Comparison of ENCODE assay signal across 16 mouse cellular contexts in the genomic region with DNA sequence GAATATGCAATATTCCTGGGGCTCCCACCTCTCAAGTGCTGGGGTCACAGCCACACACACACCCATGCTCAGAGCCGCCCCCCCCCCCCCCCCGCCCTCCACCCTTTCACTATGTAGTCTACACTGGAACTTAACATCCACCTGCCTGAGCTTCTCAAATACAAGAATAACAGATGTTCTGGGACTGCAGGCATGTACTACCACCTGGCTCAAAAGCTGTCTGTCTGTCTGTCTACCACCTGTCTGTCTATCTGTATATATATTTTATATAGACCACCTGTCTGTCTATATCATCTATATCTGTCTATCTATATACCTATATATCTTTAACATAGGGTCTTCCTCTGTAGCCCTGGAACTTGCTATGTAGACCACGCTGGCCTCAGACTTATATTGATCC. TPM values are rescaled to one million over a fixed set of nuclear protein-coding genes. Genes with fewer than 3 reads are reported as not detected.
DNase-seq lines count a peak whose midpoint lies in the region; ATAC-seq and TF ChIP-seq lines count a peak whose summit lies in the region.
"Had no signal": no experiment of that assay in that cellular context is flagged by ENCODE, and none has a peak within 500 bp of the region (broad histone marks: within the 10 kb centered on the region; RNA-seq: fewer than 3 reads in every experiment).

No protein-coding gene starts in this region.

- peaks cover 20% of the 10 kb centered on the region for H3K4me1 ChIP-seq in kidney, embryonic 16.5 days (ENCODE audit: insufficient read depth, low read length)
- H3K4me1 ChIP-seq in CH12.LX (ENCODE audit: control insufficient read depth in 1 of 2, insufficient read depth in 2 of 2), result peaks cover 0 to 12% of the 10 kb centered on the region in 2 experiments; a peak in 2 of 4 replicates
- no peaks in the 10 kb centered on the region; the same call in 1 of the 2 replicates for H3K4me1 ChIP-seq in liver, embryonic 13.5 days (replicated peaks)
- peaks cover 12% of the 10 kb centered on the region; the same call in 1 of the 2 replicates for H3K4me1 ChIP-seq in stomach, embryonic 14.5 days (ENCODE audit: control insufficient read depth, insufficient read depth, low read length)
- H3K4me1 ChIP-seq in forebrain, postnatal 0 days (ENCODE audit: insufficient read depth), result no peaks in the 10 kb centered on the region

- no peaks in the 10 kb centered on the region for H3K79me2 ChIP-seq in CH12.LX (replicated peaks; ENCODE audit: control insufficient read depth, extremely low read depth, insufficient read depth, poor library complexity, severe bottlenecking)

- no peak for TF ChIP-seq POLR2A in CH12.LX (IDR thresholded peaks at IDR 0.05; ENCODE audit: low read depth, low read length)

- in situ Hi-C loops in CH12.LX (cut with MboI; ENCODE audit: low pct_ligation_motif_present, low pct_unique_long_range_greater_than_20kb, low sequenced_read_pairs), result loop anchor here (10.0 kb wide), 2 partner anchors 57 to 287 kb away; partner anchors contain the start of gene Aqp6

- no peaks in the 10 kb centered on the region for H3K36me3 ChIP-seq in kidney, embryonic 16.5 days (ENCODE audit: insufficient read depth, low read length)
- H3K36me3 ChIP-seq in CH12.LX (replicated peaks in 1 of 2; ENCODE audit: control insufficient read depth in 1 of 2, insufficient read depth in 1 of 2, low read length in 1 of 2), result no peaks in the 10 kb centered on the region
- H3K36me3 ChIP-seq in liver, embryonic 13.5 days, result no peaks in the 10 kb centered on the region
- H3K36me3 ChIP-seq in stomach, embryonic 14.5 days (ENCODE audit: control insufficient read depth, insufficient read depth, low read length), result no peaks in the 10 kb centered on the region
- no peaks in the 10 kb centered on the region for H3K36me3 ChIP-seq in forebrain, postnatal 0 days (ENCODE audit: insufficient read depth)
- H3K36me3 ChIP-seq: limb, embryonic 13.5 days had no signal

- H3K4me2 ChIP-seq in kidney, embryonic 16.5 days (replicated peaks; ENCODE audit: low read depth, low read length), result 0 out of 2 replicates have a peak overlapping the region, but pooled peaks have one; percentile 49
- H3K4me2 ChIP-seq in CH12.LX (ENCODE audit: insufficient read depth, low read depth, poor library complexity, severe bottlenecking), result peak overlapping the region; percentile 63; the same call in 1 of the 2 replicates
- peak overlapping the region; percentile 23; the same call in 1 of the 2 replicates for H3K4me2 ChIP-seq in liver, embryonic 13.5 days
- 0 out of 2 replicates have a peak overlapping the region, but pooled peaks have one; percentile 24 for H3K4me2 ChIP-seq in stomach, embryonic 14.5 days (replicated peaks; ENCODE audit: low read depth, low read length)
- H3K4me2 ChIP-seq in forebrain, postnatal 0 days (ENCODE audit: low read depth), result no peak overlapping the region
- H3K4me2 ChIP-seq: forebrain, embryonic 13.5 days had no signal

- no peak for TF ChIP-seq CTCF in CH12.LX (conservative IDR thresholded peaks at IDR 0.05 in 1 of 2, IDR thresholded peaks at IDR 0.05 in 1 of 2; ENCODE audit: low read depth in 2 of 2, low read length in 2 of 2)
- no peak for TF ChIP-seq CTCF in forebrain, postnatal 0 days (IDR thresholded peaks at IDR 0.05; ENCODE audit: low read depth)

- DNase-seq in kidney, adult 9 months, result no peak
- DNase-seq in CH12.LX (ENCODE audit: extremely low read depth), result no peak
- DNase-seq in liver, embryonic 13.5 days, result no peak
- no peak for DNase-seq in cerebellum, postnatal 25 days
- DNase-seq in adrenal gland, postnatal 10 days, result no peak
- no peak for DNase-seq in forebrain, postnatal 0 days
- DNase-seq: cerebellum, adult 2 months; gastrocnemius, postnatal 25 days; lung, postnatal 14 days; right cerebral cortex, postnatal 25 days had no signal

- dilution Hi-C loops in CH12.LX (cut with MboI; ENCODE audit: extremely low pct_ligation_motif_present, extremely low pct_unique_long_range_greater_than_20kb, low sequenced_read_pairs), result no loop called here

- ATAC-seq in kidney, embryonic 16.5 days (ENCODE audit: low FRiP score, low TSS enrichment), result no peak
- no peak for ATAC-seq in liver, embryonic 13.5 days (ENCODE audit: low read depth)
- no peak for ATAC-seq in stomach, embryonic 14.5 days (ENCODE audit: insufficient number of reproducible peaks, insufficient read depth, low FRiP score, low read depth)
- no peak for ATAC-seq in forebrain, postnatal 0 days
- ATAC-seq: forebrain, embryonic 13.5 days; hindbrain, embryonic 16.5 days; midbrain, embryonic 16.5 days had no signal

- H3K9ac ChIP-seq in kidney, embryonic 16.5 days (replicated peaks; ENCODE audit: low read length), result no peak overlapping the region
- H3K9ac ChIP-seq in CH12.LX (ENCODE audit: insufficient read depth, low read depth), result no peak overlapping the region
- no peak overlapping the region for H3K9ac ChIP-seq in liver, embryonic 13.5 days
- no peak overlapping the region for H3K9ac ChIP-seq in stomach, embryonic 14.5 days (replicated peaks; ENCODE audit: low read depth, low read length)
- H3K9ac ChIP-seq in forebrain, postnatal 0 days, result no peak overlapping the region
- H3K9ac ChIP-seq: forebrain, embryonic 13.5 days; limb, embryonic 13.5 days had no signal

- WGBS in kidney, embryonic 16.5 days, result 94% methylated on average over 1 of the region's 3 CpGs
- WGBS in liver, embryonic 13.5 days (ENCODE audit: insufficient replicate concordance), result 60% methylated on average over 1 of the region's 3 CpGs
- WGBS in stomach, embryonic 14.5 days, result 83% methylated on average over 1 of the region's 3 CpGs
- WGBS in forebrain, postnatal 0 days, result 86% methylated on average over 2 of the region's 3 CpGs

- no peak for TF ChIP-seq EP300 in CH12.LX (IDR thresholded peaks at IDR 0.05; ENCODE audit: low read length)

- TF ChIP-seq RAD21 in CH12.LX (IDR thresholded peaks at IDR 0.05; ENCODE audit: low read depth, low read length), result no peak

- no peak overlapping the region for H3K4me3 ChIP-seq in kidney, embryonic 16.5 days (ENCODE audit: low read length)
- H3K4me3 ChIP-seq in CH12.LX (replicated peaks in 1 of 3; ENCODE audit: low read depth in 2 of 3, low read length in 2 of 3, poor library complexity in 1 of 3), result no peak overlapping the region
- H3K4me3 ChIP-seq in liver, embryonic 13.5 days (replicated peaks), result no peak overlapping the region
- H3K4me3 ChIP-seq in stomach, embryonic 14.5 days (ENCODE audit: low read depth, low read length), result no peak overlapping the region
- H3K4me3 ChIP-seq in forebrain, postnatal 0 days (ENCODE audit: low read depth, low read length), result no peak overlapping the region
- H3K4me3 ChIP-seq: forebrain, embryonic 13.5 days; limb, embryonic 13.5 days had no signal

- H3K27ac ChIP-seq in kidney, embryonic 16.5 days (ENCODE audit: low read length), result no peak overlapping the region; the same call in 1 of the 2 replicates
- no peak overlapping the region for H3K27ac ChIP-seq in CH12.LX (ENCODE audit: insufficient read depth, low read depth)
- H3K27ac ChIP-seq in liver, embryonic 13.5 days, result peak overlapping the region; percentile 67; the same call in 1 of the 2 replicates
- no peak overlapping the region; the same call in 1 of the 2 replicates for H3K27ac ChIP-seq in stomach, embryonic 14.5 days (ENCODE audit: low read length)
- H3K27ac ChIP-seq in forebrain, postnatal 0 days (ENCODE audit: low read depth, low read length), result no peak overlapping the region
- H3K27ac ChIP-seq: forebrain, embryonic 13.5 days; limb, embryonic 13.5 days had no signal

- no peaks in the 10 kb centered on the region for H3K27me3 ChIP-seq in kidney, embryonic 16.5 days (ENCODE audit: insufficient read depth, low read length)
- no peaks in the 10 kb centered on the region for H3K27me3 ChIP-seq in CH12.LX (replicated peaks)
- H3K27me3 ChIP-seq in liver, embryonic 13.5 days, result no peaks in the 10 kb centered on the region
- H3K27me3 ChIP-seq in stomach, embryonic 14.5 days (ENCODE audit: control insufficient read depth, insufficient read depth, low read length), result no peaks in the 10 kb centered on the region
- no peaks in the 10 kb centered on the region for H3K27me3 ChIP-seq in forebrain, postnatal 0 days (ENCODE audit: insufficient read depth, low read length)
- H3K27me3 ChIP-seq: forebrain, embryonic 13.5 days; limb, embryonic 13.5 days had no signal

- H3K9me3 ChIP-seq in kidney, embryonic 16.5 days (ENCODE audit: low read length), result no peaks in the 10 kb centered on the region
- no peaks in the 10 kb centered on the region for H3K9me3 ChIP-seq in CH12.LX (replicated peaks; ENCODE audit: low read length)
- no peaks in the 10 kb centered on the region for H3K9me3 ChIP-seq in liver, embryonic 13.5 days (replicated peaks)
- H3K9me3 ChIP-seq in stomach, embryonic 14.5 days (ENCODE audit: control insufficient read depth, low read depth, low read length), result no peaks in the 10 kb centered on the region
- H3K9me3 ChIP-seq in forebrain, postnatal 0 days (ENCODE audit: low read length), result no peaks in the 10 kb centered on the region
- H3K9me3 ChIP-seq: forebrain, embryonic 13.5 days; limb, embryonic 13.5 days had no signal

TF ChIP-seq in CH12.LX, 34 proteins besides CTCF, POLR2A, EP300 and RAD21:
- TF ChIP-seq JUND (conservative IDR thresholded peaks at IDR 0.05; ENCODE audit: low read depth, low read length) (no peak), BHLHE40 (IDR thresholded peaks at IDR 0.05; ENCODE audit: low read depth, low read length) (no peak), USF2 (conservative IDR thresholded peaks at IDR 0.05; ENCODE audit: low read depth, low read length) (no peak), ZMIZ1 (IDR thresholded peaks at IDR 0.05; ENCODE audit: low read depth, low read length) (no peak), MAX (IDR thresholded peaks at IDR 0.05; ENCODE audit: low read length) (no peak), ELF1 (IDR thresholded peaks at IDR 0.05; ENCODE audit: low read depth, low read length) (no peak), MXI1 (IDR thresholded peaks at IDR 0.05; ENCODE audit: low read depth, low read length) (no peak), CHD2 (IDR thresholded peaks at IDR 0.05; ENCODE audit: low read length) (no peak), CHD1 (IDR thresholded peaks at IDR 0.05; ENCODE audit: low read depth, low read length) (no peak), NRF1 (IDR thresholded peaks at IDR 0.05; ENCODE audit: low read depth, low read length) (no peak)

RNA-seq across cellular contexts. Expression of gene Lima1, which starts 16.1 kb away (rescaled TPM):
- 54.7 and 62.1 TPM in 2 replicates for polyA plus RNA-seq in kidney, embryonic 16.5 days (2015; fragmentation: Nextera tagmentation; extraction: Ambion mirVana)
- total RNA-seq in CH12.LX (2012; rRNA removed), result 16.8 and 18.7 TPM in 2 replicates
- 10.0 and 10.3 TPM in 2 replicates for total RNA-seq in CH12.LX (2014; rRNA removed)
- 24.4 and 26.9 TPM in 2 replicates for polyA plus RNA-seq in CH12.LX (2012; ENCODE audit: insufficient read length, low read depth)
- polyA plus RNA-seq in liver, embryonic 13.5 days (2015; fragmentation: Nextera tagmentation; extraction: Ambion mirVana), result 7.8 and 12.0 TPM in 2 replicates
- 69.4 and 78.0 TPM in 2 replicates for polyA plus RNA-seq in stomach, embryonic 14.5 days (2014; fragmentation: Nextera tagmentation; extraction: Ambion mirVana)
- total RNA-seq in adrenal gland, postnatal 10 days (2021), result 10 to 100 TPM; 37.7 to 39.7 TPM
- total RNA-seq in forebrain, postnatal 0 days (2014; rRNA removed), result 9.7 and 12.5 TPM in 2 replicates
- polyA plus RNA-seq in forebrain, postnatal 0 days (2015; fragmentation: Nextera tagmentation; extraction: Ambion mirVana), result 8.5 and 11.8 TPM in 2 replicates
